ENCODE assay signal across 21 mouse cellular contexts in the genomic region with DNA sequence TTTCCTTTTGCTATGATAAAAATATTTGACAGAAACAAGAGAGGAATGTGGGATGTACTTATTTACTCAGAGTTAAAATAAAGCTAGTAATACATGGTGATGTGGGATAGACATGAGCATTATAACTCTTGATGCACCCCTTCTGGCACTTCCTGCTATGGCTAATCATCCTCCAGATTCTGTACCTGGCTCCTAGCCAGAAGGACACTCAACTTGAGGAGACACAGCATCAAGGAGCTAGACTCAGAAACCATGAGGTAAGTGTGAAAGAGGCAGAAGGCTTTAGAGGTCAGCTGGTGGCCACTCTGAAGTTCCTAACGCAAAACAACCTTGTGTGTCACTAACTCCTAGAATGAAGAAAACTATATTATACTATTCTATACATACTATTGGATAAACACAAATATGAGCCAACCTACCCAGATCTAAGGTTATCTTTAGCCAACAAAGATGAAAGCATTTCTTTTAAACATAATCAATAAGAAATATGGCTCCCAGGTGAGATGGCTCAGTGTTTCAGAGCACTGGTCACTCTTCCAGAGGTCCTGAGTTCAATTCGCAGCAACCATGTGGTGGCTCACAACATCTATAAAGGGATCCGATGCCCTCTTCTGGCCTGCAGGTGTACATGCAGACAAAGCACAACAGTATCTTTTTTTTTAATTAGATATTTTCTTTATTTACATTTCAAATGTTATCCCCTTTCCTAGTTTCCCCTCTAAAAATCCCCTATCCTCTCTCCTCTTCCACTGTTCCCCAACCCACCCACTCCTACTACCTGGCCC. TPM values are rescaled to one million over a fixed set of nuclear protein-coding genes. Genes with fewer than 3 reads are reported as not detected.
DNase-seq lines count a peak whose midpoint lies in the region; ATAC-seq and TF ChIP-seq lines count a peak whose summit lies in the region.
"Had no signal": no experiment of that assay in that cellular context is flagged by ENCODE, and none has a peak within 500 bp of the region (broad histone marks: within the 10 kb centered on the region; RNA-seq: fewer than 3 reads in every experiment).

No protein-coding gene starts in this region.

- no peak for TF ChIP-seq EP300 in liver, postnatal 0 days (IDR thresholded peaks at IDR 0.05; ENCODE audit: low read depth)

- peak; percentile 16 for DNase-seq in kidney, adult 2 months
- no peak for DNase-seq in kidney, adult 8-10 months
- DNase-seq in CD4-positive, CD25-positive, alpha-beta regulatory T cell, adult 2 months (ENCODE audit: low read depth, low spot score): peak; percentile 39
- no peak for DNase-seq in liver, postnatal 0 days
- no peak for DNase-seq in gastrocnemius, adult 8-10 months (ENCODE audit: low spot score in 2 of 2)
- DNase-seq in layer of hippocampus, adult 18-20 months (ENCODE audit: low spot score in 2 of 2): no peak
- DNase-seq in frontal cortex, postnatal 25 days (ENCODE audit: low spot score in 2 of 2): no peak
- DNase-seq: adrenal gland, adult 8-10 months; cerebellum, adult 11 months; gastrocnemius, postnatal 36 days; heart, postnatal 10 days; kidney, adult 9 months; layer of hippocampus, postnatal 36 days; liver, embryonic 13.5 days; right cerebral cortex, postnatal 25 days had no signal

- H3K9me3 ChIP-seq in liver, postnatal 0 days (ENCODE audit: low read length): no peaks in the 10 kb centered on the region
- H3K9me3 ChIP-seq: liver, embryonic 13.5 days had no signal

- H3K4me2 ChIP-seq in liver, postnatal 0 days (ENCODE audit: low read depth, low read length): no peak overlapping the region
- H3K4me2 ChIP-seq: liver, embryonic 13.5 days; midbrain, embryonic 11.5 days; neural tube, embryonic 12.5 days had no signal

- WGBS in kidney, adult 2 months: 61% methylated on average over 3 of the region's 3 CpGs
- 43% methylated on average over 3 of the region's 3 CpGs for WGBS in liver, postnatal 0 days (ENCODE audit: insufficient replicate concordance)

- peak; percentile 54 for ATAC-seq in activated CD4-positive, CD25-positive, alpha-beta regulatory T cell, adult 4 months
- ATAC-seq in liver, postnatal 0 days: peak; percentile 47

- H3K27ac ChIP-seq in kidney, adult 2 months (ENCODE audit: insufficient read depth, low read depth, low read length): no peak overlapping the region
- H3K27ac ChIP-seq in liver, postnatal 0 days (ENCODE audit: low read depth): no peak overlapping the region
- H3K27ac ChIP-seq: embryonic facial prominence, embryonic 10.5 days; liver, embryonic 13.5 days; neural tube, embryonic 12.5 days had no signal

- H3K27me3 ChIP-seq in kidney, adult 2 months (replicated peaks; ENCODE audit: control insufficient read depth, insufficient read depth, low read length): no peaks in the 10 kb centered on the region
- H3K27me3 ChIP-seq in liver, postnatal 0 days (ENCODE audit: insufficient read depth, low read length): no peaks in the 10 kb centered on the region
- H3K27me3 ChIP-seq: liver, embryonic 13.5 days; neural tube, embryonic 12.5 days had no signal

- H3K4me1 ChIP-seq in kidney, adult 2 months (ENCODE audit: control insufficient read depth, insufficient read depth, low read length): no peaks in the 10 kb centered on the region
- H3K4me1 ChIP-seq in liver, postnatal 0 days (ENCODE audit: insufficient read depth): 0 out of 2 replicates have a peak, but pooled peaks cover 2% of the 10 kb centered on the region
- H3K4me1 ChIP-seq: embryonic facial prominence, embryonic 10.5 days; neural tube, embryonic 12.5 days had no signal

- no peak for TF ChIP-seq POLR2A in kidney, adult 2 months (IDR thresholded peaks at IDR 0.05; ENCODE audit: low read depth, low read length)

- no peaks in the 10 kb centered on the region for H3K36me3 ChIP-seq in kidney, adult 2 months (ENCODE audit: control insufficient read depth, insufficient read depth, low read length)
- H3K36me3 ChIP-seq in liver, postnatal 0 days (replicated peaks; ENCODE audit: insufficient read depth, low read length): no peaks in the 10 kb centered on the region
- H3K36me3 ChIP-seq: embryonic facial prominence, embryonic 10.5 days; liver, embryonic 13.5 days; neural tube, embryonic 12.5 days had no signal

- peak; percentile 47 for TF ChIP-seq CTCF in kidney, adult 2 months (conservative IDR thresholded peaks at IDR 0.05; ENCODE audit: insufficient read depth, insufficient read length, low read depth, low read length)
- peak; percentile 62 for TF ChIP-seq CTCF in liver, postnatal 0 days (IDR thresholded peaks at IDR 0.05; ENCODE audit: low read depth)

- H3K4me3 ChIP-seq in kidney, adult 2 months (ENCODE audit: insufficient read depth, low read depth, low read length): no peak overlapping the region
- H3K4me3 ChIP-seq in liver, postnatal 0 days (ENCODE audit: low read depth, low read length): no peak overlapping the region
- H3K4me3 ChIP-seq: embryonic facial prominence, embryonic 10.5 days; liver, embryonic 13.5 days; neural tube, embryonic 12.5 days had no signal

- no peak overlapping the region for H3K9ac ChIP-seq in liver, postnatal 0 days (replicated peaks)
- H3K9ac ChIP-seq: liver, embryonic 13.5 days; neural tube, embryonic 12.5 days had no signal

RNA-seq across cellular contexts. Expression of a gene that starts 10.6 kb away (rescaled TPM):
- polyA plus RNA-seq in kidney, adult 2 months (2012; rRNA removed): not detected in 2 replicates
- not detected for polyA plus RNA-seq in activated CD4-positive, CD25-positive, alpha-beta regulatory T cell, adult 4 months (2017; shearing (Covaris generic))
- polyA plus RNA-seq in liver, postnatal 0 days (2015; fragmentation: Nextera tagmentation; extraction: Ambion mirVana): not detected in 2 replicates
- not detected for total RNA-seq in gastrocnemius, adult 8-10 months (2022)
- total RNA-seq in layer of hippocampus, adult 18-20 months (2021): not detected
- total RNA-seq: adrenal gland, adult 8-10 months; gastrocnemius, postnatal 36 days; heart, postnatal 10 days; layer of hippocampus, postnatal 36 days had no signal
- polyA plus RNA-seq: embryonic facial prominence, embryonic 10.5 days; forebrain, embryonic 11.5 days; liver, embryonic 13.5 days; midbrain, embryonic 11.5 days; neural tube, embryonic 12.5 days; stomach, embryonic 16.5 days had no signal

RNA-seq across cellular contexts. Expression of a gene that starts 14.5 kb away (rescaled TPM):
- 15.0 and 15.6 TPM in 2 replicates for polyA plus RNA-seq in kidney, adult 2 months (2012; rRNA removed)
- polyA plus RNA-seq in activated CD4-positive, CD25-positive, alpha-beta regulatory T cell, adult 4 months (2017; shearing (Covaris generic)): 10 to 100 TPM; 19.7 to 23.2 TPM
- polyA plus RNA-seq in liver, postnatal 0 days (2015; fragmentation: Nextera tagmentation; extraction: Ambion mirVana): 25.4 and 27.0 TPM in 2 replicates
- 1 to 10 TPM; 6.2 to 7.8 (median 6.6) TPM for total RNA-seq in gastrocnemius, adult 8-10 months (2022)
- 10 to 100 TPM; 44.0 to 44.2 TPM for total RNA-seq in layer of hippocampus, adult 18-20 months (2021)

RNA-seq across cellular contexts. Expression of a gene that starts 22.8 kb away (rescaled TPM):
- polyA plus RNA-seq in kidney, adult 2 months (2012; rRNA removed): not detected in 2 replicates
- polyA plus RNA-seq in activated CD4-positive, CD25-positive, alpha-beta regulatory T cell, adult 4 months (2017; shearing (Covaris generic)): not detected
- polyA plus RNA-seq in liver, postnatal 0 days (2015; fragmentation: Nextera tagmentation; extraction: Ambion mirVana): not detected in 2 replicates
- not detected for total RNA-seq in gastrocnemius, adult 8-10 months (2022)
- not detected for total RNA-seq in layer of hippocampus, adult 18-20 months (2021)
- total RNA-seq: adrenal gland, adult 8-10 months; gastrocnemius, postnatal 36 days; heart, postnatal 10 days; layer of hippocampus, postnatal 36 days had no signal
- polyA plus RNA-seq: embryonic facial prominence, embryonic 10.5 days; forebrain, embryonic 11.5 days; liver, embryonic 13.5 days; midbrain, embryonic 11.5 days; neural tube, embryonic 12.5 days; stomach, embryonic 16.5 days had no signal

Comparison
In these comparisons a context has a peak if more than half of its experiments do, and no peak if none do; other contexts are left out.
1. DNase-seq: peak in kidney, adult 2 months (single experiment) and CD4-positive, CD25-positive, alpha-beta regulatory T cell, adult 2 months (single experiment); none in kidney, adult 8-10 months (0 of 2), liver, postnatal 0 days (single experiment), gastrocnemius, adult 8-10 months (0 of 2), layer of hippocampus, adult 18-20 months (0 of 2) and frontal cortex, postnatal 25 days (0 of 2).